Mouse (Mus musculus): ENCODE results near the gene Armh3. TPM values are rescaled to one million over a fixed set of nuclear protein-coding genes. Genes with fewer than 3 reads are reported as not detected.

Armh3 gene
- polyA plus RNA-seq, 1 experiment from 2014 or later: 7.5 TPM

DNA sequence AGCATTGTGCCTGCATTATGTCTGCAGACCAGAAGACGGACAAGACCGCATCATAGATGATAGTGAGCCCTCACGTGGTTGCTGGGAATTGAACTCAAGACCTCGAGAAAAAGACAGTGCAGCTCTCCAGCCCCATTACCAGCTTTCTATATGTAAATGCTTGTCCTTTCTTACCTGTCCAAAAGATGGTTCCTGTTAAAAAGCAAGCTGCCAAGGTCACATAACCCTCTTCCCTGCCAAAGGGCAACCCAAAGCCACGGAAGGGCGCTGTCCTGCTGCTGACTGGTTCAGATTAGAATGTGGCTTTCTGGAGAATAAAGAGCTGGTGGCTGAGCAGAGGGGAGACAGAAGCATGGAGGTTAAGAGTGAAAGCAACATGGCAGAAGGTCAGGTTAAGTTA, 90.9 kb downstream of the Armh3 start:
- Histone ChIP-seq H3K27me3 (ENCODE audit: control insufficient read depth, insufficient read depth, low read length) (no peaks in the 10 kb centered on the region), H3K4me3 (ENCODE audit: low read depth, low read length) (no peak overlapping the region), H3K4me2 (replicated peaks; ENCODE audit: low read depth) (no peak overlapping the region), H3K4me1 (replicated peaks; ENCODE audit: control insufficient read depth, insufficient read depth) (no peaks in the 10 kb centered on the region), H3K9ac (ENCODE audit: low read length) (no peak overlapping the region), H3K27ac (replicated peaks) (no peak overlapping the region), H3K9me3 (ENCODE audit: control insufficient read depth, low read length) (no peaks in the 10 kb centered on the region), H3K36me3 (ENCODE audit: control insufficient read depth, insufficient read depth, low read length) (no peaks in the 10 kb centered on the region)
- no peak for ATAC-seq (ENCODE audit: low FRiP score, low TSS enrichment)
- TF ChIP-seq EP300 (optimal IDR thresholded peaks at IDR 0.05): no peak
- no peak for TF ChIP-seq CTCF (IDR thresholded peaks at IDR 0.05; ENCODE audit: low read depth)
- 91% methylated on average over 6 of the region's 6 CpGs for WGBS
- DNase-seq (ENCODE audit: low spot score): no peak

- H3K9ac ChIP-seq (ENCODE audit: low read length): no peak overlapping the region
- H3K36me3 ChIP-seq (ENCODE audit: control insufficient read depth, insufficient read depth, low read length): no peaks in the 10 kb centered on the region
- H3K4me3 ChIP-seq (ENCODE audit: low read depth, low read length): no peak overlapping the region
- no peak for ATAC-seq (ENCODE audit: low FRiP score, low TSS enrichment)
- 72% methylated on average over 3 of the region's 3 CpGs for WGBS
- DNase-seq (ENCODE audit: low spot score): no peak
- no peaks in the 10 kb centered on the region for H3K27me3 ChIP-seq (ENCODE audit: control insufficient read depth, insufficient read depth, low read length)
- no peak overlapping the region for H3K4me2 ChIP-seq (replicated peaks; ENCODE audit: low read depth)
- no peaks in the 10 kb centered on the region for H3K4me1 ChIP-seq (replicated peaks; ENCODE audit: control insufficient read depth, insufficient read depth)
- no peak for TF ChIP-seq CTCF (IDR thresholded peaks at IDR 0.05; ENCODE audit: low read depth)
- TF ChIP-seq EP300 (optimal IDR thresholded peaks at IDR 0.05): no peak
- no peaks in the 10 kb centered on the region for H3K9me3 ChIP-seq (ENCODE audit: control insufficient read depth, low read length)
- no peak overlapping the region for H3K27ac ChIP-seq (replicated peaks)
Observed at GRCm38 (mm10) chr19:45903861-45904260, 94.4 kb downstream of the Armh3 start.

GRCm38 (mm10) chr19:45902390-45903035, 95.8 kb downstream of the Armh3 start:
- Histone ChIP-seq H3K9me3 (ENCODE audit: control insufficient read depth, low read length) (no peaks in the 10 kb centered on the region), H3K4me2 (replicated peaks; ENCODE audit: low read depth) (no peak overlapping the region), H3K4me3 (ENCODE audit: low read depth, low read length) (no peak overlapping the region), H3K4me1 (replicated peaks; ENCODE audit: control insufficient read depth, insufficient read depth) (no peaks in the 10 kb centered on the region), H3K27me3 (ENCODE audit: control insufficient read depth, insufficient read depth, low read length) (no peaks in the 10 kb centered on the region), H3K36me3 (ENCODE audit: control insufficient read depth, insufficient read depth, low read length) (no peaks in the 10 kb centered on the region), H3K27ac (replicated peaks) (no peak overlapping the region), H3K9ac (ENCODE audit: low read length) (no peak overlapping the region)
- no peak for TF ChIP-seq EP300 (optimal IDR thresholded peaks at IDR 0.05)
- TF ChIP-seq CTCF (IDR thresholded peaks at IDR 0.05; ENCODE audit: low read depth): no peak
- DNase-seq (ENCODE audit: low spot score) (no peak), ATAC-seq (ENCODE audit: low FRiP score, low TSS enrichment) (no peak)
- WGBS: 80% methylated on average over 8 of the region's 8 CpGs

GRCm38 (mm10) chr19:45900836-45901235, 97.5 kb downstream of the Armh3 start:
- no peaks in the 10 kb centered on the region for H3K36me3 ChIP-seq (ENCODE audit: control insufficient read depth, insufficient read depth, low read length)
- TF ChIP-seq CTCF (IDR thresholded peaks at IDR 0.05; ENCODE audit: low read depth) (no peak), EP300 (optimal IDR thresholded peaks at IDR 0.05) (no peak)
- WGBS: 98% methylated on average over 5 of the region's 5 CpGs
- H3K9ac ChIP-seq (ENCODE audit: low read length): no peak overlapping the region
- H3K4me1 ChIP-seq (replicated peaks; ENCODE audit: control insufficient read depth, insufficient read depth): no peaks in the 10 kb centered on the region
- no peaks in the 10 kb centered on the region for H3K9me3 ChIP-seq (ENCODE audit: control insufficient read depth, low read length)
- DNase-seq (ENCODE audit: low spot score) (no peak), ATAC-seq (ENCODE audit: low FRiP score, low TSS enrichment) (no peak)
- no peak overlapping the region for H3K27ac ChIP-seq (replicated peaks)
- H3K27me3 ChIP-seq (ENCODE audit: control insufficient read depth, insufficient read depth, low read length): no peaks in the 10 kb centered on the region
- no peak overlapping the region for H3K4me3 ChIP-seq (ENCODE audit: low read depth, low read length)
- H3K4me2 ChIP-seq (replicated peaks; ENCODE audit: low read depth): no peak overlapping the region

- H3K27ac ChIP-seq (replicated peaks): no peak overlapping the region
- H3K4me2 ChIP-seq (replicated peaks; ENCODE audit: low read depth): no peak overlapping the region
- H3K9me3 ChIP-seq (ENCODE audit: control insufficient read depth, low read length): no peaks in the 10 kb centered on the region
- TF ChIP-seq EP300 (optimal IDR thresholded peaks at IDR 0.05) (no peak), CTCF (IDR thresholded peaks at IDR 0.05; ENCODE audit: low read depth) (no peak)
- DNase-seq (ENCODE audit: low spot score): no peak
- WGBS: 83% methylated on average over 1 of the region's 1 CpGs
- ATAC-seq (ENCODE audit: low FRiP score, low TSS enrichment): no peak
- H3K36me3 ChIP-seq (ENCODE audit: control insufficient read depth, insufficient read depth, low read length): 0 out of 2 replicates have a peak, but pooled peaks cover 2% of the 10 kb centered on the region
- no peaks in the 10 kb centered on the region for H3K27me3 ChIP-seq (ENCODE audit: control insufficient read depth, insufficient read depth, low read length)
- no peak overlapping the region for H3K9ac ChIP-seq (ENCODE audit: low read length)
- H3K4me3 ChIP-seq (ENCODE audit: low read depth, low read length): no peak overlapping the region
- no peaks in the 10 kb centered on the region for H3K4me1 ChIP-seq (replicated peaks; ENCODE audit: control insufficient read depth, insufficient read depth)
Observed at GRCm38 (mm10) chr19:45895726-45896125, 102.6 kb downstream of the Armh3 start.

GRCm38 (mm10) chr19:45882056-45882455, 116.2 kb downstream of the Armh3 start:
- 58% methylated on average over 3 of the region's 3 CpGs for WGBS

More at GRCm38 (mm10) chr19:45882056-45882455, 116.2 kb downstream of the Armh3 start:
- Histone ChIP-seq H3K4me2 (replicated peaks; ENCODE audit: low read depth) (no peak overlapping the region), H3K27me3 (ENCODE audit: control insufficient read depth, insufficient read depth, low read length) (no peaks in the 10 kb centered on the region), H3K9me3 (ENCODE audit: control insufficient read depth, low read length) (no peaks in the 10 kb centered on the region), H3K9ac (ENCODE audit: low read length) (no peak overlapping the region), H3K36me3 (ENCODE audit: control insufficient read depth, insufficient read depth, low read length) (no peaks in the 10 kb centered on the region), H3K4me1 (replicated peaks; ENCODE audit: control insufficient read depth, insufficient read depth) (no peaks in the 10 kb centered on the region), H3K27ac (replicated peaks) (no peak overlapping the region), H3K4me3 (ENCODE audit: low read depth, low read length) (no peak overlapping the region)
- DNase-seq (ENCODE audit: low spot score) (no peak), ATAC-seq (ENCODE audit: low FRiP score, low TSS enrichment) (no peak)
- TF ChIP-seq CTCF (IDR thresholded peaks at IDR 0.05; ENCODE audit: low read depth) (no peak), EP300 (optimal IDR thresholded peaks at IDR 0.05) (no peak)
